Mouse (Mus musculus) T-helper 2 cell (primary cell): ENCODE data around the gene Trappc3.

Source experiments
- in situ Hi-C: fragments of 300-600 bp; cut with MboI, MseI; formaldehyde crosslinking; loops from one replicate; pipeline ENCODE4 v1.15.1; 2025; ENCODE audit warnings: high pct_unique_total_duplicates

Gene Trappc3

GRCm38 (mm10) chr4:126250659-126251058 is 11.5 kb upstream of the Trappc3 start:
- in situ Hi-C loops = loop anchor here (10.0 kb wide), 1 partner anchor 46 kb away; the partner anchor contains the start of gene Thrap3

- in situ Hi-C loops = loop anchor here (10.0 kb wide), 1 partner anchor 47 kb away; the partner anchor contains the start of gene Thrap3
These were observed 10.4 kb upstream of the Trappc3 start for GRCm38 (mm10) chr4:126251655-126252254.

GRCm38 (mm10) chr4:126252411-126253237 is 9.5 kb upstream of the Trappc3 start:
- in situ Hi-C loops = loop anchor here (10.0 kb wide), 1 partner anchor 48 kb away; the partner anchor contains the start of gene Thrap3

DNA sequence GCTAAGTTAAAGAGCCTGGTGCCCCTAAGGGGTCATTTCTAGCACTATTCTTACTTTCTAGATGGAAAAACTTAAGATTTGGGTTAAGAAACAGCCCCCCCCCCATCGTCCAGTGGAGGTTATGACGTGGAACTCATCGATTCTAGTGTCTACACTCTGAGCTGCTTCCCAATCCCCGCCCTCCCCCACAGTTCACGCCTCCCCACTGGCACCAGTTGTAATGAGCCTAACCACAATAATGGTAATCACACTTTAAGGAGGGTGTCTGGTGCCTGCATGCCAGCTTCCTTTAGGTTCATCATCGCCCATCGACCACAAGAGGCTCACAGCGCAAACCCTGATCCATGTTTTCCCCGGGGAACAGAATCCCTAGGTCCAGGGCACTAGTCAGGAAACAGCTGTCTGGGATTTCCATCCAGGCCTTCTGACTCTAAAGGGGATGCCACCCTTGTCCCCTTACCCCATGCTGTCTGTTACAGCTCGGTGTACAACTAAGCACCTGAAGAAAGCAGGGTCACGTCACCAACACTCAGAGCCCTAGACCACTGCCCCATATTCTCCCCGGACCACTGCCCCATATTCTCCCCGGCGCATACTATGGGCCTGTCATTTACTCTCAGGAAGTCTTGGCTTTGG is 8.4 kb upstream of the Trappc3 start:
- in situ Hi-C loops = loop anchor here (10.0 kb wide), 1 partner anchor 49 kb away; the partner anchor contains the start of gene Thrap3

DNA sequence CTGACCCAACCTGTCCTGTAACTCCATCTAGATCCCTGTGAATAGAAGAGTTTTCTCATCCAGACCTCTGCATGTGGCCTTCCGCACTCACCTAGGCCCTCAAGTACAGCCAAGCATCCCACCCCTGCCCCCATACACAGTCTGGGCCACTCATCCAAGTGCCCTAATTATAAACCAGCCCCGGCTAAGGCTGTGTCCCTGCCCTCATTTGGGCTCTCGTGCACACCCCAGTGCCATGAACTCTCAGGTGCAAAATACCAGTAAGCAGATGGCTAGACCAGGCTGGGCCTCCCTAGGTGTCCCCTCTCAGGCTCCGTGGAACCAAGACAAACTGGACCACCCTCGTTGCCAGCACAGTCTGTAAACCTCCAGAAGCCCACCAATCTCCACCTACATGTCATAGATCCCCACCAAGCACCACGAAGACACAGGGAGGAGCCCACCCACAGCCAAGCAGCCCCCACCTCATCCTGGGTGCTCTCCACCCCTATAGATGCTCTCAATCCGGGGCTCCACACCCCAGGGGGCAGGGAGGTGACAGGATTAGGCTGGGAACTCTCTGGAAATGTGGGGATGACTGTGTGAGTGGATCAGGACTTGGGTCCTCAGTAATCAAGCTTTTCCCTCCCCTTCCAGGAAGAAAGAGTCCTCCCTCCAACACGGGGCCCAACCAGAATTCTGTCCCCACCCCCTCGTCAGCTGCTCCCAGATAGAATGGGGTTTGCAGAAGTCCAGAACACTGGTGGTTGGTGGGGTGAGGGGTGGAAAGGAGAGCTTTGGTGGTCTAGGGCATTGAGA is 7.6 kb upstream of the Trappc3 start:
- in situ Hi-C loops = loop anchor here (10.0 kb wide), 1 partner anchor 50 kb away; the partner anchor contains the start of gene Thrap3

GRCm38 (mm10) chr4:126255113-126256001 is 6.8 kb upstream of the Trappc3 start:
- in situ Hi-C loops = loop anchor here (10.0 kb wide), 1 partner anchor 51 kb away; the partner anchor contains the start of gene Thrap3

DNA sequence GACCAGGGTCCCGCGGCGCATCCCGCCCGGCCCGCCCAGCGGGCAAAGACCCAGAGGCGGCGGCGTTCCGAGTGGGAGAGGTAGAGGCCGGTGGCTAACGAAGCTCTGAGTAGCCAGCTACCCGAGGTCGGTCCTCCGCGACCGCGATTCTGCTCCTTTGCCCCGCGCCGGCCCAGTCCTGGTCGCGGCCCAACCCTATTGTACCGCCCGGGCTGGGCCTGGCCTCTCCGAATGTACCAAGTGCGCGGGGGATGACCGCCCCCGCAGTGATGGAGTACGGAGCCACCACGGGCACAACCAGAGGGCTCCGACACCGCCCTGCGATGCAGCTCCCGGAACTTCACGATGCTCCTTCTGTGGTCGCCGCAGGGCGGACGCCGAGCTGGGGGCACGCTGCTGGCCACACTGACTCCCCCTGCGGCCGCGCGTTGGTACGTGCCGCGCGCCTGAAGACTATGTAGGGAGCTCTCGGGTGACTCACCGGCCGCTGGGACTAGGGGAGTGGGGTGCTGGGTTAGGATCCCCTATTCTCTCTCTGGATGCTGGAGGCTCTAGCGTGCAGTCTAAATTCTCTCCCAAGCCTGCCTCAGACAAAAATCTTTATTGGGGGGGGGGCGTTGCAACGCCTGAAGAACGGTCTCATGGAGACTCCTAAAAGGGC is 5.9 kb upstream of the Trappc3 start, which contains the start of gene Map7d1:
Gene Map7d1, minus strand, starts transcription at position 213 of the 661 bp plus-strand sequence.
- in situ Hi-C loops = loop anchor here (10.0 kb wide), 1 partner anchor 51 kb away; the partner anchor contains the start of gene Thrap3

GRCm38 (mm10) chr4:126256967-126257881 is 4.9 kb upstream of the Trappc3 start:
- in situ Hi-C loops = loop anchor here (10.0 kb wide), 1 partner anchor 52 kb away; the partner anchor contains the start of gene Thrap3

DNA sequence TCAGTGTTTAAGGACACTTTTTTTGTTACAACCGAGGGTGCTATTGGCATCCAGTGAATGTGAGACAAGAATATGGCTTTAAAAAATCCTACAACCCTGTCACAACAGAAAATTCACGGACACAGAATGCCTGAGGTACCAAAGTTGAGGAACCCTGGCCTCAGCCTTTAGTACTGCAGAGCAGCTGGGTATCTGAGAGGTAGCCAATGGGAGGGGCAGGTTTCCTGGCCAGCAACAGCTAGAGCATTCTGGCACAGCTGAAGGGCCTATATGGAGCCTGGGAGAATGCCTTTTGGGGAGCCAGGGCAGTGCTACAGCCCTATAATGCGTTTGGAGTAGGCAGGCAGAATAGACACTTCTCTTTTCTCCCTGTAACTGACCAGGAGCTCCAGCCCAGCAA is 3.1 kb upstream of the Trappc3 start:
- in situ Hi-C loops = loop anchor here (10.0 kb wide), 1 partner anchor 54 kb away; the partner anchor contains the start of gene Thrap3

DNA sequence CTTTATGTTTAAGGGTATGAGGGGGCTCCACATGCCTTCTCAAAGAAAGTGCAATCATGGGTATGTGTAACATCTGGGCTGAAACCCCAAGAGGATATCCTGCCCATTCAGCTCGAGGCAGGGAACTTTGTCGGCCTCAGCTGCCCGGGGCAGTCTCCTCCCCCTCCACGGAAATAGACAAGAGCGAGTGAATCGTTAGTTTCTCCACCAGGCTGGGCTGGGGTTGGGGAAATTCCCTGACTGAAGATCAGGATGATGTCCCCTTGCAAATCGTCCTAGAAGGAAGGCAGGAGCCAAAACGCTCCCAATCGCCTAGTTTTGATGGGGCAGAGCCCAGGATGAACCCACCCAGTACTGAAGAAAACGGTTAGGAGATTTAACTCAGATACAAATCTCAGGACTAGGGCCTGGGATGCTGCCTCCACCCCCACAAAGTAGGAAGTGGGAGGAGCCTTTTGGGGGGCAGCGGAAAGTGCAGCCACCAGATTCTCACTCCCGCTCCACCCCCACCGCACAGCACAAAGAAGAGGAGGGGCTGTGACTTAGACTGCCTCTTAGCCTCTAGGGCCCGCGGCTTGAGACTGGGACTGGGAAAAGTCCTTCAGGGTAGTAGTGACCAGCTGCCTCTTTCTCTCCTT is 2.5 kb upstream of the Trappc3 start:
- in situ Hi-C loops = loop anchor here (5.0 to 10.0 kb wide), 2 partner anchors 32 to 55 kb away; partner anchors contain the start of gene Thrap3

GRCm38 (mm10) chr4:126260520-126261201 is 1.5 kb upstream of the Trappc3 start:
- in situ Hi-C loops = loop anchor here (5.0 kb wide), 1 partner anchor 33 kb away; no protein-coding TSS in a partner anchor

GRCm38 (mm10) chr4:126261266-126261665 is 859 bp upstream of the Trappc3 start:
- in situ Hi-C loops = loop anchor here (5.0 kb wide), 1 partner anchor 34 kb away; no protein-coding TSS in a partner anchor

- in situ Hi-C loops = loop anchor here (5.0 kb wide), 1 partner anchor 34 kb away; no protein-coding TSS in a partner anchor
These were observed 450 bp upstream of the Trappc3 start for GRCm38 (mm10) chr4:126261675-126262074.

DNA sequence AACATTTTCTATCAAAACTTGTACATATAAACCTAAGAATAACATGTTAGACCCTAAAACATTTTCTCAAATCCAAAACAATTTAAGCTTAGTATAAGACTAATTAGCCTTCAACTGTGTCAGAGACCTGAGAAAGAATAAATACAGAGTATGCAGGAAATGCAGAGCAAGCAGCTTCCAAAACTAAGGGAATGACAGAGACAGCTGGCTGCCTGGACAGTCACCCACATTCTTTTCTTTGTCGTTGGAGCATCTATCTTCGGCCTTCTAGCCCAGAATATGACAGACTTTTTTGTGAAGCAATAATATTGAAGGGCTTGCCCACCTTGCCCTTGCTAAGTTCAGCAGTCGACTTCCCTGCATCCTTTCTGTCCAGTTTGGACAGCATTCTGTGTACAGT is 7.2 kb downstream of the Trappc3 start:
- in situ Hi-C loops = no loop called here

DNA sequence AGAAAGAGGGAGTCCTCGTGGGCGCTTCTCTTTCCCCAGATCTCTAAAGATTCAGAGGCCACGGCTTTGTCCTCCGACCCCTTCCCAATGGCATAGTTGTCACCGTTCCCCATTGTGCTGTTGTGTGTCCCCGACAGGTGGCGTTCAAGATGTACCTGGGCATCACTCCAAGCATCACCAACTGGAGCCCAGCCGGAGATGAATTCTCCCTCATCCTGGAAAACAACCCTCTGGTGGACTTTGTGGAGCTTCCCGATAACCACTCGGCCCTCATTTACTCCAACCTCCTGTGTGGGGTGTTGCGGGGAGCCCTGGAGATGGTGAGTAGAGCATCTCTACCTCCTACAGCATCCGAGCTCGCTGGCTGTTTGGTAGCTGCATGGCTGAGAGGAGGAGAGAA is 11.6 kb downstream of the Trappc3 start:
- in situ Hi-C loops = no loop called here

DNA sequence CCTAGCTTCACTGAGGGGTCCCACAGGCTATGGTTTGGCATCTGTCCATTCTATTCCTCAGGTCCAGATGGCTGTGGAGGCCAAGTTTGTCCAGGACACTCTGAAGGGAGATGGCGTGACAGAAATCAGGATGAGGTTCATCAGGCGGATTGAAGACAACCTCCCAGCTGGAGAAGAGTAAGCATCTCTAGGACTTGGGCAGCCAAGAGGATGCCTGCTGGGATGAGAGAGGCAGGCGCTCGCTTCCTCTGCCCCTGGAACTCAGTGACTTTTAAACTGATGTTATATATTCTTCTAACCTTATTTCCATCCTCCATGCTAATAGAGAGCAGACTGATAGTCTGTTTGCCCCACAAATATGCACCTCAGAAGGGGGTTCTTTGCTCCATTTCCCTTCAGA is 13.0 kb downstream of the Trappc3 start:
- in situ Hi-C loops = no loop called here

DNA sequence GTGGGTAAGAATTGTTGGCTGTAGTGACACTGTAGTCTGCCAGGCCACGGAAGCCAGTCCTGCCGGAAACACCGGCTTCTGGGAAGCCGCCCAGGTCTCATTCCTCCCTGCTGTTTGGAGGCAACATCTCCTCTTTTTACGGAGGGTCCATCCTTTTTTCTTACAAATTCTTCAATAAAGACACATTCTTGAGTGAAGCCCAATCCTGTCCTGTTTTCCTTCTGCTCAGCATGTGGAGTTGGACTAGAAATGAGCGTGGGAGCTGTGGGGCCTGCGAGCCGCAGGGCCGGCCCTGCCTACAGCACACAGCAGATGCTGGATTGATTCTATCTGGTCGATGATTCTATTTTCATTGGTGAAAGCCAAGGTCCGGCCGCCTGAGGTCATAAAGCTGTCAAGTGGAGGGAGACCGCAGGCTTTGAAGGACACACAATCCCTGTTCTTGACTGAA is 13.6 kb downstream of the Trappc3 start:
- in situ Hi-C loops = no loop called here
